Mouse (Mus musculus) hindbrain, postnatal 0 days (tissue): ENCODE measurements around the gene Etv4. TPM values are rescaled to one million over a fixed set of nuclear protein-coding genes. Genes with fewer than 3 reads are reported as not detected.

Experiments
- ATAC-seq: fragments of 200-750 bp; cut with Nextera tagmentation; 2 replicates; pipeline ENCODE4 v1.8.0; 2017; ENCODE audit warnings: mild to moderate bottlenecking, moderate TSS enrichment, moderate library complexity
- DNase-seq: peaks from one replicate; pipeline ENCODE4 v3.0.0-alpha.2; 2015; ENCODE audit warnings: low spot score
- H3K27ac ChIP-seq: fragments of 300-500 bp; sonication (generic); 2 replicates; pipeline ENCODE4 v1.5.1; 2014; ENCODE audit warnings: mild to moderate bottlenecking
- H3K27me3 ChIP-seq: fragments of 300-500 bp; sonication (generic); 2 replicates; pipeline ENCODE4 v1.6.1; 2014; ENCODE audit warnings: low read length, mixed read lengths; ENCODE audit not compliant: insufficient read depth
- H3K36me3 ChIP-seq: fragments of 300-500 bp; sonication (generic); 2 replicates; pipeline ENCODE4 v1.6.1; 2014; ENCODE audit warnings: low read length, mixed read lengths; ENCODE audit not compliant: insufficient read depth
- H3K4me1 ChIP-seq: fragments of 300-500 bp; sonication (generic); 2 replicates; pipeline ENCODE4 v1.6.1; 2014; ENCODE audit warnings: antibody characterized with exemption, low read length, mixed read lengths; ENCODE audit not compliant: insufficient read depth
- H3K4me2 ChIP-seq: fragments of 300-500 bp; sonication (generic); 2 replicates; pipeline ENCODE4 v1.6.1; 2014; ENCODE audit warnings: low read depth, mild to moderate bottlenecking, low read length, moderate library complexity, mixed read lengths
- H3K4me3 ChIP-seq: fragments of 300-500 bp; sonication (generic); 2 replicates; pipeline ENCODE4 v1.5.1; 2014; ENCODE audit warnings: low read length
- H3K9ac ChIP-seq: fragments of 300-500 bp; sonication (generic); replicated peaks from 2 replicates; pipeline ENCODE4 v1.6.1; 2014; ENCODE audit warnings: mild to moderate bottlenecking, low read length, moderate library complexity, mixed read lengths
- H3K9me3 ChIP-seq: fragments of 300-500 bp; sonication (generic); 2 replicates; pipeline ENCODE4 v1.6.1; 2016; ENCODE audit warnings: low read length, mixed read lengths
- CTCF ChIP-seq: IDR thresholded peaks from 2 replicates; pipeline ENCODE4 v1.5.1; 2016; ENCODE audit warnings: antibody characterized with exemption, control low read depth, low read depth
- WGBS: fragments of 180-500 bp; shearing (Covaris S2); extraction: QIAGEN DNeasy Blood & Tissue Kit; methylation state at CpG from one replicate; pipeline ENCODE4 v1.1.7; 2014; 5-methylcytosine and 5-hydroxymethylcytosine counted together
- polyA plus RNA-seq: library from polyadenylated mRNA; unstranded; fragments of >200 nt; fragmentation: Nextera tagmentation; extraction: Ambion mirVana; gene quantifications from 2 replicates; pipeline ENCODE4 v1.2.1, GENCODE M21; 2015
- total RNA-seq: library from RNA; depleted of rRNA; stranded (reverse); fragments of >200 nt; gene quantifications from 2 replicates; pipeline ENCODE4 v1.2.3, GENCODE M21; 2014; rRNA removed

Etv4 gene
- total and polyA plus RNA-seq, 2 experiments from 2014 or later: 22.5 to 56.9 TPM

DNA sequence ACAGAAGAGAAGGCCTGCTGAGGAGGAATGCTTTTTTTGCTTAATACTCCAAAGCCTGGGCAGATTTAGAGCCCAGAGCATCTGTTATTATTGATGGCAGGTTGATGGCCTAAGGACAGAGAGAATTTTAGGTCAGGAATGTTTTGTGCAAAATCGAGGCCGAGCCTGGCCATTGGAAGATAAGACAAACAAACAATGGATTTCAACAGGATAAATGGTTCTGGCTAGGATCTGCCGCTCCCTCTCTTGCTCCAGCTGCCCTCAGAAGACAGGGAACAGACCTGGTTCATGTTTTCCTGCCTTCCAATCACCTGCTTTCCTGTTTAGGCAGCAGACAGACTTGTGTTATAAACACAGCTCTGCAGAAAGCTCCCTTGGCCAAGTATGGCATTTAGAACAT lies 55.9 kb downstream of the Etv4 start:
- no peak for TF ChIP-seq CTCF
- Histone ChIP-seq H3K4me1 (peaks cover 3% of the 10 kb centered on the region; the same call in 1 of the 2 replicates), H3K27ac (no peak overlapping the region), H3K36me3 (no peaks in the 10 kb centered on the region), H3K4me2 (no peak overlapping the region), H3K9me3 (no peaks in the 10 kb centered on the region), H3K9ac (no peak overlapping the region), H3K27me3 (no peaks in the 10 kb centered on the region), H3K4me3 (no peak overlapping the region)
- 79% methylated on average over 3 of the region's 3 CpGs for WGBS
- ATAC-seq (no peak), DNase-seq (no peak)

DNA sequence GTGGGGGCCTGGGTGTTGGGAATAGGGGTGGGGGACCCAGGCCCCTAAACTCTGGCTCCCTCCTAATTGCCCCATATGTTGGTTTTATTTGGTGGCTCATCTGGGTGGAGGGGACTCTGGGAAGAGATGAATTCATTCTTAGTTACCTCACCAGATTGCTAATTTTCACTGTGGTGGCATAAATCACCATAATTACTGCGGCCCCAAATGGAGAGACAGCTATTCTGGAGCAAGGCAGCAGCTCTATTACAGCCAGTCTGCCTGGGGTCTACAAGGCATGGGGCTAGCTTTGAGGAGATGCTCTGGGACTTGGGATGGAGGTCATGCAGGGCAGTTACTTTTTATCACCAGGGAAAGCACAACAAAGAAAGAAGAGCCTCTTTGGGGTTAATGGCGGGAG lies 58.4 kb downstream of the Etv4 start:
- H3K4me3 ChIP-seq: no peak overlapping the region
- WGBS: 39% methylated on average over 2 of the region's 2 CpGs
- no peak for TF ChIP-seq CTCF
- H3K4me1 ChIP-seq: no peaks in the 10 kb centered on the region
- H3K27me3 ChIP-seq: no peaks in the 10 kb centered on the region
- H3K9me3 ChIP-seq: no peaks in the 10 kb centered on the region
- H3K9ac ChIP-seq: no peak overlapping the region
- H3K27ac ChIP-seq: no peak overlapping the region
- ATAC-seq (no peak), DNase-seq (no peak)
- H3K36me3 ChIP-seq: no peaks in the 10 kb centered on the region
- no peak overlapping the region for H3K4me2 ChIP-seq

DNA sequence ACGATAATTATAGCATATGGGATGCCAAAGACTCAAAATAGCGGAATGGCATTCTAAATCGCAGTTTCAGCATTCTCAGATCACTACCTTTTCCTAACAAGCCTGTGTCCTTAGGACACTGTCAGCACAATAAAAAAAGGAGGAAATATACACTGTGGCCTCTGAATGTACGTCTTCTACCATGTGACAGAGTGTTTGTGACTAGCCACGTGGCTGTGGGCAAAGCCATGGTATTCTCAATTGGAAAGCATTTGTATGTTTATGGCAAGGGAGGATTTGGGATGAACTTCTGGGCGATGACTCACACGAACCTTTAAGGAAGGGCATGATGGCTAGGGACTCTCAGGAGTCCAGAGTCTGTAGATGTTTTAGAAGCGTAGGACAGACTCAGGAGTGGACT lies 60.1 kb downstream of the Etv4 start:
- 79% methylated on average over 8 of the region's 8 CpGs for WGBS
- ATAC-seq: no peak
- Histone ChIP-seq H3K9ac (no peak overlapping the region), H3K4me3 (no peak overlapping the region), H3K27ac (no peak overlapping the region), H3K27me3 (no peaks in the 10 kb centered on the region), H3K4me1 (no peaks in the 10 kb centered on the region), H3K36me3 (no peaks in the 10 kb centered on the region), H3K4me2 (no peak overlapping the region), H3K9me3 (no peaks in the 10 kb centered on the region)
- no peak for DNase-seq
- TF ChIP-seq CTCF: no peak

DNA sequence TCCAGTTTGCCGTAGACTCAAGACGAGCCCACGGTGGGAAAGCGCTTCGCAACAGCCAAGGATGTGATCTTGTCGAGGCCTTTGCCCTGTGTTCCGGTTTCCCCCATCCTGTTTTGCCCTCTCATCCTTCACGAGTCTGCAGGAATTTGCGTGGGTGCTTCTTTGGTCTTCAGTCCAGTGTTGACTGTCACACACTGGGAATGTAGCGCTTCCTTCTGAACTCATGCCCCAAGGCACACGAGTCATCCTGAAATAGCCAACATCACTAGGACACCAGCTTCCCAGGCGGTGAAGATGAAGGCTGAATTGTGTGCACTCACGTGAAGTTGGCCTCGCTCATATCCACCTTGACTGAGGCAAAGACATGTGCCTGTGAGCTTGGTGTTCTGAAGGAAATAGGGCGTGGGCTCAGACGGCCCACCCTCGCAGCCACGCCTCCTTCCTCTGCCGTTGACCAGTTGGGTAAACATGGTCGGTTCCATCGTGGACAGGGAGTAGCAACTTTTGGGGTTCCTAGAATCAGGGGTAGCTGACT lies 65.1 kb downstream of the Etv4 start:
- no peak for TF ChIP-seq CTCF
- H3K4me1 ChIP-seq: no peaks in the 10 kb centered on the region
- H3K9me3 ChIP-seq: no peaks in the 10 kb centered on the region
- WGBS: 86% methylated on average over 21 of the region's 21 CpGs
- H3K4me2 ChIP-seq: no peak overlapping the region
- ATAC-seq: no peak
- H3K9ac ChIP-seq: no peak overlapping the region
- DNase-seq: no peak
- no peaks in the 10 kb centered on the region for H3K36me3 ChIP-seq
- H3K27me3 ChIP-seq: no peaks in the 10 kb centered on the region
- H3K4me3 ChIP-seq: no peak overlapping the region
- H3K27ac ChIP-seq: no peak overlapping the region

Other genes with a start within 250 kb of the Etv4 start
- gene Brca1, start 233.4 kb downstream of the Etv4 start, total RNA-seq: 6.7 and 8.5 TPM in 2 replicates
- gene Brca1, start 233.4 kb downstream of the Etv4 start, polyA plus RNA-seq: 2.3 and 2.4 TPM in 2 replicates
- gene Nbr1, start 233.2 kb downstream of the Etv4 start, total RNA-seq: 93.6 and 152 TPM in 2 replicates
- 53.9 and 55.9 TPM in 2 replicates for gene Nbr1, start 233.2 kb downstream of the Etv4 start, polyA plus RNA-seq
- 2.6 and 5.2 TPM in 2 replicates for gene Tmem106a, start 203.1 kb downstream of the Etv4 start, total RNA-seq
- gene Tmem106a, start 203.1 kb downstream of the Etv4 start, polyA plus RNA-seq: 5.1 and 5.3 TPM in 2 replicates
- gene Gm11634, start 186.1 kb downstream of the Etv4 start, total RNA-seq: not detected in 2 replicates
- not detected in 2 replicates for gene Gm11634, start 186.1 kb downstream of the Etv4 start, polyA plus RNA-seq
- 12.4 and 15.2 TPM in 2 replicates for gene Rdm1, start 158.2 kb downstream of the Etv4 start, total RNA-seq
- gene Rdm1, start 158.2 kb downstream of the Etv4 start, polyA plus RNA-seq: 13.8 and 15.9 TPM in 2 replicates
- gene Arl4d, start 119.8 kb downstream of the Etv4 start, total RNA-seq: 5.7 and 6.5 TPM in 2 replicates
- gene Arl4d, start 119.8 kb downstream of the Etv4 start, polyA plus RNA-seq: 6.2 TPM in 2 replicates
- 19.0 and 24.1 TPM in 2 replicates for gene Dhx8, start 52.5 kb downstream of the Etv4 start, total RNA-seq
- gene Dhx8, start 52.5 kb downstream of the Etv4 start, polyA plus RNA-seq: 25.6 and 30.6 TPM in 2 replicates
- gene Meox1, start 109.0 kb upstream of the Etv4 start, total RNA-seq: 1.8 and 2.0 TPM in 2 replicates
- 0.69 and 0.73 TPM in 2 replicates for gene Meox1, start 109.0 kb upstream of the Etv4 start, polyA plus RNA-seq
- 0.22 TPM in 1 of 2 replicates, not detected in the other for gene Sost, start 181.6 kb upstream of the Etv4 start, total RNA-seq
- 0.14 and 0.16 TPM in 2 replicates for gene Sost, start 181.6 kb upstream of the Etv4 start, polyA plus RNA-seq
- not detected in 2 replicates for gene Cfap97d1, start 198.9 kb upstream of the Etv4 start, total RNA-seq
- not detected in 2 replicates for gene Cfap97d1, start 198.9 kb upstream of the Etv4 start, polyA plus RNA-seq
- 52.0 and 80.7 TPM in 2 replicates for gene Dusp3, start 201.6 kb upstream of the Etv4 start, total RNA-seq
- gene Dusp3, start 201.6 kb upstream of the Etv4 start, polyA plus RNA-seq: 44.7 and 45.2 TPM in 2 replicates
- 73.5 and 81.3 TPM in 2 replicates for gene Mpp3, start 243.1 kb upstream of the Etv4 start, total RNA-seq
- 53.8 and 54.1 TPM in 2 replicates for gene Mpp3, start 243.1 kb upstream of the Etv4 start, polyA plus RNA-seq